Mouse (Mus musculus): ENCODE data around the gene Setd1b.

- TF ChIP-seq CTCF (IDR thresholded peaks at IDR 0.05; ENCODE audit: low read depth, low read length) (no peak), TAL1 (conservative IDR thresholded peaks at IDR 0.05; ENCODE audit: low read depth, low read length) (no peak), POLR2AphosphoS5 (IDR thresholded peaks at IDR 0.05; ENCODE audit: insufficient replicate concordance, low read depth, low read length) (no peak)
Observed at GRCm38 (mm10) chr5:123117773-123118172, 24.2 kb upstream of the Setd1b start.
